Mouse (Mus musculus) kidney, adult 2 months (tissue): ENCODE measurements around the gene Spats1.

ENCODE experiments used
- CTCF ChIP-seq: fragments of 200-500 bp; conservative IDR thresholded peaks from 2 replicates; pipeline ENCODE4 v1.5.1; 2011; ENCODE audit warnings: low read depth, mild to moderate bottlenecking, control low read depth, low read length, moderate library complexity, mixed read lengths; ENCODE audit not compliant: insufficient read depth, insufficient read length
- POLR2A ChIP-seq: fragments of 200-500 bp; IDR thresholded peaks from one replicate; pipeline ENCODE4 v1.6.1; 2011; ENCODE audit warnings: low read depth, low read length, control low read depth

DNA sequence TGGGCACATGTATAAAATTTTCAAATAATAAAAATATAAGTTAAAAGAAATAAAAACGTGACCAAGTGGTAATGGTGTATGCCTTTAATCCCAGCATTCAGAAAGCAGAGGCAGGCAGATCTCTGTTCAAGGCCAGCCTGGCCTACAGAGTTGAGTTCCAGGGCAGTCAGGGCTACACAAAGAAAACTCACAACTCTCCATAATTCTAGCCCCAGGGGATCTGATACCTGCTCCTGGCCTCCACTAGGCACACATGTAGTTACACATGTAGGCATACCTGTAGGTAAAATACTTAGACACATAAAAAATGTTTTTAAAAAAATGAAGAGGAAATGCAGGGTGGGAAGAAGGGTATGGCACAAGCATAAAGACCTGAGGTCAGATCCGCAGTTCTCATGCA, 20.4 kb downstream of the Spats1 start:
- TF ChIP-seq CTCF (no peak), POLR2A (no peak)
